Mouse (Mus musculus): Measurements from ENCODE around the gene Heyl.
A peak's percentile ranks its signal among the peaks of the same experiment; 100 is the strongest.

DNA sequence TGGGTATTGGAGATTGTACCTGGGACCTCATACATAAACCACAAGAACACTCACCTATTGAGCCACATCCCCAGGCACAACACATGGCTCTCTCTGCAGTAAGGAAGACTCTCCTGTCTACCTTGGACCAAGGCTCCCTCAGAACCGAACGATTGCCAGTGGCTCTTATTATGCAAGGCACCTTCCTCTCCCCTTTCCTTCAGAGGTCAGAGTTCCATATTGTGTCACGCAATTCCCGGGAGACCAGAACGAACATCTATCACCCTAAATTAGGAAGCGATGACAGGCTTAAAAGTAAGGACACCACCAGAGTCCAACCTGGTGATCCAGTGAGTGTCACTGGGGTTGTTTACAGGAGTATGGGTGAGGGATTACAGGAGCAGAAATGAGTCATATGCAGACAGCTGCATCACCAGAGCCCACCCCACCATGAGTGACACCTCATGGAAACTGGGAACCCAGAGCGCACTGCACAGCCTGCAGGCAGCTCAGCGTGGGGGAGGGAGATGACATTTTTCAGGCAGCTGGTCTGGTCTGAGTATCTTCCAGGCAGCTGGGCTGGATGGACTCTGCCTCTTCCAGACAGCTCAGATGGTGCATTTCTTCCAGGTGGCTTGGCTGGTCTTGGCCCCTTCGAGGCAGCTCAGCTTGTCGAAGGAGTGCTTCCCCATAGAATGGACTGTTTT lies 7.5 kb upstream of the Heyl start:
- TF ChIP-seq POLR2A (IDR thresholded peaks at IDR 0.05; ENCODE audit: insufficient read depth, low read depth, low read length) (0 out of 2 replicates have a peak, but pooled peaks have one; percentile 11), CTCF (IDR thresholded peaks at IDR 0.05) (no peak), EP300 (IDR thresholded peaks at IDR 0.05; ENCODE audit: insufficient read depth, low read depth, low read length) (peak; percentile 77; the same call in 1 of the 2 replicates)
